ENCODE assay signal across 8 mouse cellular contexts in the genomic region with DNA sequence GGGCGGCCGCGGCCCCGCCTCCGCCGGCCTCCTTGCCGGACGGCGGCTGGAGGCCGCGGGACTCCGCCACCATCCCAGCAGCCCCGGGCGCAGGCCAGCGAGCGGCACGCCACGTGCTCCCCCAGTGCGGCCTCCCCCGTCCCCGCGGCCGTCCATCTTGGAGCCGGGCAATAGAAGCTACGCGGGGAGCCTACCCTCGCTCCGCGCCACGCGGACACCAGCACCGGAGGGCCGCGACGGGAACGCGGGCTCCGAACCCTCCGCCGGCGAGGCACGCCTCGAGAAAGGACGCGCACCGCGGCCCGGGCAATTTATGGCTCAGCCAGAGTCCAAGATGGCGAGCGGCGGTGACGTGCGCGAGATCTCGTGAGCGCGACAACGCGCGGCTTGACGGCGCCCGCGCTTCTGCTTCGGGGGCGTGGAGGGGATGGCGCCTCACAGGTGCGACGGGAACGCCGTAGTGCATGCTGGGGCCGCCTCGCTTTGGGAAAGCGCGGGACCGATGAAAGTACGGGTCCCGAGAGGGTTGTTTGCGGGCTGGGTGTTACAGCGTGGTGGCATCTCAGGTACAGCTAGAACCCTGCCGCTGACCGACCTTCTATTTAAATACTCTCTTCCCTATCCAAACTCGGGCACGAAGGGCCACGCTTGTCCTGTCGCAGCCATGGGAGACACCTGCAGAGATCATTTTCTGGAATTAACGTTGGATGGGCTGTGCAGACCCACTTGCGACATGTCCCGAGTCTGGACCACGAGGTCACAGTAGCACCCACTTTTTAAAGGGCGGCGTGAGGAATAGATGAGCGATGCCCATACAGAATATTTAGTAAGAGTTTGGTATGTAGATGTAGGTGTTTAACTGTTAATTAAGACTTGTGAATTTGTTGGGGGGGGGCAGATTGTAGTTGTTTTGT. TPM values are rescaled to one million over a fixed set of nuclear protein-coding genes. Genes with fewer than 3 reads are reported as not detected.
A peak's percentile ranks its signal among the peaks of the same experiment; 100 is the strongest.
DNase-seq lines count a peak whose midpoint lies in the region; ATAC-seq and TF ChIP-seq lines count a peak whose summit lies in the region.

A gene (plus strand): TSS at position 157 of the 914 bp plus-strand sequence.
A gene (minus strand): TSS at position 400 of the 914 bp plus-strand sequence.

- CTCF ChIA-PET in Patski (lab: Charles Lee) = no interaction called here

- WGBS in hindbrain, embryonic 14.5 days = under 1% methylated on average over 93 of the region's 93 CpGs

- no peaks in the 10 kb centered on the region for H3K9me3 ChIP-seq in hindbrain, embryonic 14.5 days (ENCODE audit: control insufficient read depth, low read length)

- peak; percentile 94 for ATAC-seq in Patski
- peak; percentile 98 for ATAC-seq in hindbrain, embryonic 14.5 days (ENCODE audit: low FRiP score)

- peak; percentile 49 for DNase-seq in Patski (ENCODE audit: low read depth, low spot score)
- DNase-seq in cerebellum, postnatal 14 days = peak; percentile 93 to 95
- peak; percentile 91 to 94 for DNase-seq in frontal cortex, postnatal 25 days (ENCODE audit: low spot score in 2 of 2)
- peak; percentile 93 for DNase-seq in hindbrain, embryonic 14.5 days (ENCODE audit: low spot score)
- peak; percentile 92 for DNase-seq in left cerebral cortex, adult 11 months (ENCODE audit: low spot score)
- peak; percentile 95 to 96 for DNase-seq in lung, postnatal 4 days
- DNase-seq in retina, postnatal 7 days (ENCODE audit: low read depth, low spot score) = peak; percentile 89
- DNase-seq in urinary bladder, adult 2 months (ENCODE audit: low spot score) = peak; percentile 96

- peak within 1 kb of the TSS; percentile 96 for H3K9ac ChIP-seq in hindbrain, embryonic 14.5 days

- in situ Hi-C loops in Patski (cut with MboI; ENCODE audit: low pct_unique_long_range_greater_than_20kb) = no loop called here

- no peaks in the 10 kb centered on the region for H3K27me3 ChIP-seq in Patski
- H3K27me3 ChIP-seq in hindbrain, embryonic 14.5 days (ENCODE audit: control insufficient read depth, insufficient read depth, low read length) = no peaks in the 10 kb centered on the region

- peak within 1 kb of the TSS; percentile 95 for H3K27ac ChIP-seq in hindbrain, embryonic 14.5 days

- peaks cover 31% of the 10 kb centered on the region for H3K4me1 ChIP-seq in hindbrain, embryonic 14.5 days (replicated peaks; ENCODE audit: control insufficient read depth, insufficient read depth, low read length)

- peak within 1 kb of the TSS; percentile 99 for H3K4me3 ChIP-seq in hindbrain, embryonic 14.5 days (replicated peaks; ENCODE audit: low read length)

- H3K4me2 ChIP-seq in hindbrain, embryonic 14.5 days (replicated peaks) = peak within 1 kb of the TSS; percentile 95

- TF ChIP-seq CTCF in Patski (IDR thresholded peaks at IDR 0.05) = no peak

- no peaks in the 10 kb centered on the region; the same call in 1 of the 2 replicates for H3K36me3 ChIP-seq in hindbrain, embryonic 14.5 days (replicated peaks; ENCODE audit: control insufficient read depth, insufficient read depth)

- POLR2A ChIA-PET in Patski (lab: Charles Lee) = interaction anchor here (0.6 kb wide), 1 partner anchor 272 kb away, joined by 3 read pairs; no protein-coding TSS in a partner anchor

RNA-seq across cellular contexts. Expression of the first gene that starts in this region (rescaled TPM):
- polyA plus RNA-seq in Patski (2021) = 6.0 TPM
- 10.5 and 11.7 TPM in 2 replicates for polyA plus RNA-seq in hindbrain, embryonic 14.5 days (2014; fragmentation: Nextera tagmentation; extraction: Ambion mirVana)
- 8.3 TPM in 2 replicates for polyA plus RNA-seq in urinary bladder, adult 2 months (2012; rRNA removed)

RNA-seq across cellular contexts. Expression of the second gene that starts in this region (rescaled TPM):
- 145 TPM for polyA plus RNA-seq in Patski (2021)
- polyA plus RNA-seq in hindbrain, embryonic 14.5 days (2014; fragmentation: Nextera tagmentation; extraction: Ambion mirVana) = 73.0 and 75.9 TPM in 2 replicates
- 66.6 and 72.2 TPM in 2 replicates for polyA plus RNA-seq in urinary bladder, adult 2 months (2012; rRNA removed)

Comparison
In these comparisons a context has a peak if more than half of its experiments do, and no peak if none do; other contexts are left out.
1. Peak in every context shown above with its lines: DNase-seq, ATAC-seq, H3K4me3 ChIP-seq and H3K27ac ChIP-seq.